Mouse (Mus musculus): ENCODE measurements at regions not wholly inside any gene's neighbourhood (a gene's known extent, or its start where the extent isn't known, plus 50 kb on each side); places are given as distances from the start of the nearest gene placed in this dataset.

DNA sequence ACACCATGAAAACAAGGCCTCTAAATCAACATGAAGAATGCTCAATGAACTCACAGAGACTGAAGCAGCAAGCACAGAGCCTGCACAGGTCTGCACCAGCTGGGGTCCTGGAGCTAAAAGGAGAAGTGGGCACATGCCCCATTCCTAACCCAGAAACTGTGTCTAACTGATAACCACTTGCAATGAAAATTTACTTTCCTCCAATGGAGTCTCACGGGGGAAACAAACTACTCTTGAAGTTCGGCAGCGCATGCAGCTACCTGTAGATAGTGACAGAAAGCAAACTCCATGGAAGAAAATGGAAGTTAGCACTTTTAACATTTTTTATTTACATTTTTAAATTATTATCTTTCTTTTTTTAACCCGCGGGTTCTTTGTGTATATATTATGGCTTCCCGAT, 76.8 kb upstream of the Akap6 start:
- DNase-seq (ENCODE audit: low read depth): no peak

DNA sequence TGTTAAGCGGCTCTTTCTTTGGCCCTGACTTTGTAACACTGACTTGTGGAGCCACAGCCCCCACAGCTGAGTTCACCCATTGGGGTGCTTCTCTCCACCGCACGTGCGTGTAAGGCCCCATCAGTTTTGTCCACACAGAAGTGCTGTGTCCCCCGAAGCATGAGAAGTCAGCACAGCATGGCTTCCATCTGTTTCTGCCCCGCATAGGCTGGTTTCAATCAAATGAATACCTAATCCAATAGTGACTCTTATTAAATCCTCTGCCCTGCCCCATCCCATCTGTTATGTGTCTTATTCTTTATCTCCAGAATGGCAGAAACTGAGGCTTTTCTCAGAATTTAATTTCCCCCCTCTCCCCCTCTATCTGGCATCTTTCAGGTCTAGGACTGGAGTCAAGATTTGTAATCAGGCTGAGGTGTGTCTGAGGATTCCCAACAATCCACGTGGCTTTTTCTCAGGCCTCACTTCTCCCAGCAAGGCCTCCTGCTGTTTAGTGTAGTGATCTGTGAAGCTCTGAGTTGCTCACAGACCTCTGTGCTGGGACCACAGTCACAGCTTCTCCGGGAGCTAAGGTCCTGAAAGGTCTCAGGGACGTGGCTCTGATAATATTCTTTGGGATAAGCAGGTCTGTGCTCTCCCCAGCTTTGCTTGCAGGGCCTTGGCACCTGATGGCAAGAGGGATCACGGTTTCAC, 75.6 kb upstream of the Akap6 start:
- no peak for DNase-seq (ENCODE audit: low read depth)

GRCm38 (mm10) chr12:52624871-52625270, 74.3 kb upstream of the Akap6 start:
- no peak for DNase-seq (ENCODE audit: low read depth)

GRCm38 (mm10) chr12:52628771-52629170, 70.4 kb upstream of the Akap6 start:
- no peak for DNase-seq (ENCODE audit: low read depth)

GRCm38 (mm10) chr12:52635121-52635878, 63.9 kb upstream of the Akap6 start:
- DNase-seq (ENCODE audit: low read depth): no peak

- no peak for DNase-seq (ENCODE audit: low read depth)
Observed at GRCm38 (mm10) chr12:52636186-52636881, 62.8 kb upstream of the Akap6 start.

DNA sequence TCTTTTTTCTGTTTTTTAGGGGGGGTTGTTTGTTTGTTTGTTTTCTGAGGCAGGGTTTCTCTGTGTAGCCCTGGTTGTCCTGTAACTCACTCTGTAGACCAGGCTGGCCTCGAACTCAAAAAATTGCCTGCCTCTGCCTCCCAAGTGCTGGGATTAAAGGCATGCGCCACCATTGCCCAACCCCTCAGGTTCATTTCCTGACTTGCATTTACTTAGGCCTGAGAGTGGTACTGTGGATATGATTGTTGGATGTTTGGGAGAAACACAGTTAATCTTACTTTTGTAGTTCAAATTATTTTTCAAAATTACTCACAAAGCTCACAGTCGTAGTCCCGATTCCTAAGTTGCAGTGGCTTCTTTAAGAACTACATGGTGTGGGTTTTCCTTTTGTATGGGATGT, 62.3 kb upstream of the Akap6 start:
- no peak for DNase-seq (ENCODE audit: low read depth)

- peak; percentile 63 for DNase-seq (ENCODE audit: low read depth)
Observed at GRCm38 (mm10) chr12:52637506-52638249, 61.5 kb upstream of the Akap6 start.

GRCm38 (mm10) chr12:52638461-52638860, 60.7 kb upstream of the Akap6 start:
- DNase-seq (ENCODE audit: low read depth): no peak

DNA sequence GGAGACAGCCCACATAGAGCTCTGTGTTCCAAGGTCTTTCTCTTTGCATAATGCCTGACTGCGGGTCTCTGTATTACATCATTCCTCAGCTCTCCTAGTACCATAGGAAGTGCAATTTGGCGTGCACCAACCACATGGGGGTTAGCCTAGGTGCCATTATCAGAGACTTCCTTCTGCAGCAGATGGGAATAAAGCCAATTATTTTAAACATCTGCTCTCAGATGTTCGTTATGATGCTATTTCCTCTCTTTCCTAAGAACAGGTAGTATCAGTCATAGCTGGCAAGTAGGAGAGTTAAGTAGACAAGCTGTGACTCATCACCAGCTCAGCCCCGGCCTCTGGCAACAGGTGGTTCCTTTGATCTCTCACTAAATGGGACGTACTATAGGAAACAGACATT, 55.1 kb upstream of the Akap6 start:
- DNase-seq (ENCODE audit: low read depth): peak; percentile 7

All from induced T-regulatory cell, adult 2 months (primary cell).